ENCODE assay signal across 9 mouse cellular contexts in the genomic region with DNA sequence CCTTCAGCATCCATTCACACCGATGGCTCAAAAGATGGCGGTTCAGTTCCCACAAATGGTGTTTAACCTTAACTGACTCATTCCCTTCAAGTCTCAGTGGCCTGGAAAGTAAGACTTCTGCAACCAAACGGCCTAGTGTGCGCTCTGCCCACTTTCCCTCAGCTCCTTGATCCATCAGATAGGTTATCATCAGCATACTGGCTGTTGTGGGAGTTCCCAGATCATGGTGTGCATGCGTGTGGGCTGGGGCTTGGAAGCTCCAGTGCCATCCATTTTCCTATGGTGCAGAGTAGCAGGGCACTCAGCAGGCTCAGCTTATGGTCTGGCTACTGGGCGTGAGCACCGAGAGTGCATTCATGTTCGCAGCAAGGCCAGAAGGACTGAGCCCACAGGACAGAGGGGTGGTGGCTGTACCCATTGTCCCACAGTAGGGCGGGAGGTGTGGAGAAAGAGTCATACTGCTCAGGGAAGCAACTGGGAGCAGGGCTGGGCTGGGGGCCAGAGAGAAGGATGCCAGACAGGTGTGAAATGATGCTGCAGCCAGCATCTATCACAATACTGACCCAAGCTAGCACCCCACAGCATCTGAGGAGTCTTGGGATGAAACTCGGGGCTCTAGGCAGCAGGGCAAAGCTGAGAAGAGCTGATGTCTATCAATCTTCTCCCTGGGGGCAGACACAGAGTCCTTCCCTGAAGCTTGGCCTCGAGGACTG. TPM values are rescaled to one million over a fixed set of nuclear protein-coding genes. Genes with fewer than 3 reads are reported as not detected.
DNase-seq lines count a peak whose midpoint lies in the region; ATAC-seq and TF ChIP-seq lines count a peak whose summit lies in the region.
"Had no signal": no experiment of that assay in that cellular context is flagged by ENCODE, and none has a peak within 500 bp of the region (broad histone marks: within the 10 kb centered on the region; RNA-seq: fewer than 3 reads in every experiment).

No protein-coding gene starts in this region.

- no peak for TF ChIP-seq CTCF in olfactory bulb, adult 2 months (IDR thresholded peaks at IDR 0.05; ENCODE audit: insufficient read depth, low read depth, low read length)

- H3K27me3 ChIP-seq in megakaryocyte, embryonic 14.5 days (replicated peaks), result no peaks in the 10 kb centered on the region
- H3K27me3 ChIP-seq in hindbrain, embryonic 10.5 days (ENCODE audit: insufficient read depth, poor library complexity, severe bottlenecking), result no peaks in the 10 kb centered on the region
- H3K27me3 ChIP-seq in liver, embryonic 13.5 days, result no peaks in the 10 kb centered on the region

- no peak for ATAC-seq in megakaryocyte, adult 5-6 weeks (ENCODE audit: poor library complexity, severe bottlenecking)
- ATAC-seq in liver, embryonic 13.5 days (ENCODE audit: low read depth), result peak; percentile 63
- no peak for ATAC-seq in frontal cortex, adult (ENCODE audit: low TSS enrichment)

- no peak for DNase-seq in hindbrain, embryonic 10.5 days (ENCODE audit: low spot score)
- DNase-seq in liver, embryonic 13.5 days, result peak; percentile 34
- DNase-seq in thymus, postnatal 36 days, result no peak
- no peak for DNase-seq in thymus, postnatal 25 days
- DNase-seq: lung, adult 2 months had no signal

- H3K4me1 ChIP-seq in megakaryocyte, embryonic 14.5 days, result peaks cover 100% of the 10 kb centered on the region
- H3K4me1 ChIP-seq in hindbrain, embryonic 10.5 days (replicated peaks), result peaks cover 99% of the 10 kb centered on the region
- H3K4me1 ChIP-seq in liver, embryonic 13.5 days (replicated peaks), result peaks cover 99% of the 10 kb centered on the region
- peaks cover 62% of the 10 kb centered on the region for H3K4me1 ChIP-seq in olfactory bulb, adult 2 months (ENCODE audit: control insufficient read depth, insufficient read depth, low read length)

- no peaks in the 10 kb centered on the region for H3K9me3 ChIP-seq in megakaryocyte, embryonic 14.5 days
- no peaks in the 10 kb centered on the region for H3K9me3 ChIP-seq in hindbrain, embryonic 10.5 days
- H3K9me3 ChIP-seq in liver, embryonic 13.5 days (replicated peaks), result no peaks in the 10 kb centered on the region

- peak overlapping the region; percentile 62 for H3K27ac ChIP-seq in hindbrain, embryonic 10.5 days
- H3K27ac ChIP-seq in liver, embryonic 13.5 days, result peak overlapping the region; percentile 53; the same call in 1 of the 2 replicates
- peak overlapping the region; percentile 25; the same call in 1 of the 2 replicates for H3K27ac ChIP-seq in olfactory bulb, adult 2 months (ENCODE audit: insufficient read depth, low read depth, low read length)

- peaks cover 52% of the 10 kb centered on the region for H3K36me3 ChIP-seq in megakaryocyte, embryonic 14.5 days (replicated peaks; ENCODE audit: low read length)
- no peaks in the 10 kb centered on the region for H3K36me3 ChIP-seq in hindbrain, embryonic 10.5 days
- H3K36me3 ChIP-seq in liver, embryonic 13.5 days, result no peaks in the 10 kb centered on the region

- peak overlapping the region; percentile 21; the same call in 1 of the 2 replicates for H3K4me2 ChIP-seq in liver, embryonic 13.5 days

- H3K4me3 ChIP-seq in megakaryocyte, embryonic 14.5 days (replicated peaks), result peak overlapping the region; percentile 15
- no peak overlapping the region for H3K4me3 ChIP-seq in hindbrain, embryonic 10.5 days
- H3K4me3 ChIP-seq in liver, embryonic 13.5 days (replicated peaks), result no peak overlapping the region
- no peak overlapping the region for H3K4me3 ChIP-seq in olfactory bulb, adult 2 months (ENCODE audit: insufficient read depth, low read depth, low read length)

- no peak for TF ChIP-seq POLR2A in olfactory bulb, adult 2 months (IDR thresholded peaks at IDR 0.05; ENCODE audit: insufficient read depth, low read depth, low read length)

- H3K9ac ChIP-seq in liver, embryonic 13.5 days, result 0 out of 2 replicates have a peak overlapping the region, but pooled peaks have one; percentile 23

- WGBS in hindbrain, embryonic 10.5 days, result 79% methylated on average over 11 of the region's 11 CpGs
- WGBS in liver, embryonic 13.5 days (ENCODE audit: insufficient replicate concordance), result 58% methylated on average over 11 of the region's 11 CpGs
- WGBS in olfactory bulb, adult 2 months, result 83% methylated on average over 11 of the region's 11 CpGs

RNA-seq across cellular contexts. Expression of gene Zmiz1, which starts 33.7 kb away (rescaled TPM):
- 18.1 and 54.1 TPM in 2 replicates for polyA plus RNA-seq in megakaryocyte, embryonic 14.5 days (2012; ENCODE audit: insufficient read depth, low replicate concordance)
- total RNA-seq in megakaryocyte, adult 5-6 weeks (2015), result 88.9 and 90.1 TPM in 2 replicates
- total RNA-seq in megakaryocyte, adult 5-6 weeks (2017), result 11.4 and 15.6 TPM in 2 replicates
- 44.4 and 60.1 TPM in 2 replicates for polyA plus RNA-seq in hindbrain, embryonic 10.5 days (2016; fragmentation: Nextera tagmentation; extraction: Ambion mirVana)
- polyA plus RNA-seq in liver, embryonic 13.5 days (2015; fragmentation: Nextera tagmentation; extraction: Ambion mirVana), result 4.5 TPM in 2 replicates
- polyA plus RNA-seq in olfactory bulb, adult 2 months (2012; ENCODE audit: insufficient read depth, insufficient read length, low replicate concordance, missing spikeins), result 98.3 TPM in 1 of 2 replicates, not detected in the other
